Mouse (Mus musculus): ENCODE data around the gene Rapgef1. TPM values are rescaled to one million over a fixed set of nuclear protein-coding genes. Genes with fewer than 3 reads are reported as not detected.

Gene Rapgef1
- total and polyA plus RNA-seq, 2 experiments: 11.8 to 25.3 TPM

- no peak overlapping the region for H3K9ac ChIP-seq (ENCODE audit: low read depth, low read length)
- WGBS: 86% methylated on average over 5 of the region's 5 CpGs
Measured at GRCm38 (mm10) chr2:29714127-29714526, 94.6 kb downstream of the Rapgef1 start.

GRCm38 (mm10) chr2:29716143-29716542, 96.6 kb downstream of the Rapgef1 start:
- whole genome bisulfite sequencing: 76% methylated on average over 7 of the region's 7 CpGs
- Histone ChIP-seq H3K27ac (replicated peaks; ENCODE audit: insufficient read depth, low read depth, low read length) (no peak overlapping the region), H3K9ac (ENCODE audit: low read depth, low read length) (no peak overlapping the region), H3K27me3 (ENCODE audit: control insufficient read depth, insufficient read depth, low read length) (no peaks in the 10 kb centered on the region), H3K36me3 (ENCODE audit: control insufficient read depth, insufficient read depth, low read length) (0 out of 2 replicates have a peak, but pooled peaks cover 3% of the 10 kb centered on the region), H3K4me3 (ENCODE audit: insufficient read depth, low read depth, low read length) (no peak overlapping the region), H3K79me2 (ENCODE audit: control insufficient read depth, insufficient read depth, low read length) (no peaks in the 10 kb centered on the region), H3K4me1 (ENCODE audit: control insufficient read depth, insufficient read depth, low read length) (no peaks in the 10 kb centered on the region)
- DNase-seq (ENCODE audit: extremely low read depth, low read depth, low spot score): no peak
- TF ChIP-seq CTCF (IDR thresholded peaks at IDR 0.05; ENCODE audit: low read depth, low read length) (no peak), POLR2A (IDR thresholded peaks at IDR 0.05; ENCODE audit: extremely low read depth, insufficient read depth, low read length) (no peak)

More at GRCm38 (mm10) chr2:29714127-29714526, 94.6 kb downstream of the Rapgef1 start:
- TF ChIP-seq POLR2A (IDR thresholded peaks at IDR 0.05; ENCODE audit: extremely low read depth, insufficient read depth, low read length) (no peak), CTCF (IDR thresholded peaks at IDR 0.05; ENCODE audit: low read depth, low read length) (no peak)
- Histone ChIP-seq H3K36me3 (ENCODE audit: control insufficient read depth, insufficient read depth, low read length) (no peaks in the 10 kb centered on the region), H3K27me3 (ENCODE audit: control insufficient read depth, insufficient read depth, low read length) (no peaks in the 10 kb centered on the region), H3K4me1 (ENCODE audit: control insufficient read depth, insufficient read depth, low read length) (no peaks in the 10 kb centered on the region), H3K27ac (replicated peaks; ENCODE audit: insufficient read depth, low read depth, low read length) (no peak overlapping the region), H3K79me2 (ENCODE audit: control insufficient read depth, insufficient read depth, low read length) (no peaks in the 10 kb centered on the region), H3K4me3 (ENCODE audit: insufficient read depth, low read depth, low read length) (no peak overlapping the region)
- DNase-seq (ENCODE audit: extremely low read depth, low read depth, low spot score): no peak

DNA sequence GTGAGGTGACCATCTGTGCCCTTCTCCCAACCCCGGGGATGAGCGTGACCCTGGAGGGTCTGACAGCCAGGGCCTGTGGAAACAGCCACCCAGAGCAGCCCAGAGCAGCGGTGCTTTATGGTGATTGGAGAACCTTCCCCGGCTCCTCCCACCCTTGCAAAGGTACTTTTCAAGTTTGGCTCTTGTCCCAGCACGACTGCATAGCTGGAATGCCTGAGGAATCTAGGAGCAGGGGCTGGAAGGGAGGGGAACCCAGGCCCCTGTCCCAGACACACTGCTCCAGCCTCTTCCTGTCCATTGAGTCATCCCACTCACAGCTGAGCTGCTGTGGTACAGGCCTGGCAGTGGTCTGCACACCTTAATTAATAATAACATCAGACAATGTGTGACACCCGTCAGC, 97.2 kb downstream of the Rapgef1 start:
- no peaks in the 10 kb centered on the region for H3K27me3 ChIP-seq (ENCODE audit: control insufficient read depth, insufficient read depth, low read length)
- 0 out of 2 replicates have a peak, but pooled peaks cover 3% of the 10 kb centered on the region for H3K36me3 ChIP-seq (ENCODE audit: control insufficient read depth, insufficient read depth, low read length)
- no peaks in the 10 kb centered on the region for H3K79me2 ChIP-seq (ENCODE audit: control insufficient read depth, insufficient read depth, low read length)
- WGBS: 65% methylated on average over 6 of the region's 6 CpGs
- no peaks in the 10 kb centered on the region for H3K4me1 ChIP-seq (ENCODE audit: control insufficient read depth, insufficient read depth, low read length)
- H3K4me3 ChIP-seq (ENCODE audit: insufficient read depth, low read depth, low read length): no peak overlapping the region
- no peak overlapping the region for H3K27ac ChIP-seq (replicated peaks; ENCODE audit: insufficient read depth, low read depth, low read length)
- no peak for DNase-seq (ENCODE audit: extremely low read depth, low read depth, low spot score)
- TF ChIP-seq POLR2A (IDR thresholded peaks at IDR 0.05; ENCODE audit: extremely low read depth, insufficient read depth, low read length) (no peak), CTCF (IDR thresholded peaks at IDR 0.05; ENCODE audit: low read depth, low read length) (no peak)
- no peak overlapping the region for H3K9ac ChIP-seq (ENCODE audit: low read depth, low read length)

DNA sequence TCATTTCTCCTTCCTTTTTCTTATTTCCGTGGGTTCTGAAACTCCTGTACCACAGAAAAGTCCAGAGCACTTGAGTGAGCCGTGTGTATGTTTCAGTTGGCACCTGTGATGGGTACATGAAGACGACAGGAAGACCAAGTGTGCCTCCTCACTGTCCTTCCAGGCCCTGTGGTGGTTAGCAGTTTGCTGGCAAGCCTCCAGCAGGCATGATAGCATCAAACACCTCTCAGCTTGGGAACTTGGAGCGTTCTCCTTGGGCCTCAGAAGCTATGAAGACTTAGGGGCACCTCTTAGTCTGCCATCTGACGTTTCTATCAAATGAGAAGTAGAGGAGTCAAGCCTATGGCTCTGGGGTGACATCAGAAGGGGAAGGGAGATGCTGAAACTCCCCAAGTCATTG, 99.1 kb downstream of the Rapgef1 start:
- Histone ChIP-seq H3K27ac (replicated peaks; ENCODE audit: insufficient read depth, low read depth, low read length) (no peak overlapping the region), H3K79me2 (ENCODE audit: control insufficient read depth, insufficient read depth, low read length) (no peaks in the 10 kb centered on the region), H3K4me1 (ENCODE audit: control insufficient read depth, insufficient read depth, low read length) (no peaks in the 10 kb centered on the region), H3K36me3 (ENCODE audit: control insufficient read depth, insufficient read depth, low read length) (peaks cover 12% of the 10 kb centered on the region), H3K27me3 (ENCODE audit: control insufficient read depth, insufficient read depth, low read length) (no peaks in the 10 kb centered on the region), H3K4me3 (ENCODE audit: insufficient read depth, low read depth, low read length) (no peak overlapping the region), H3K9ac (ENCODE audit: low read depth, low read length) (no peak overlapping the region)
- 83% methylated on average over 5 of the region's 5 CpGs for WGBS
- TF ChIP-seq POLR2A (IDR thresholded peaks at IDR 0.05; ENCODE audit: extremely low read depth, insufficient read depth, low read length) (no peak), CTCF (IDR thresholded peaks at IDR 0.05; ENCODE audit: low read depth, low read length) (no peak)
- DNase-seq (ENCODE audit: extremely low read depth, low read depth, low spot score): no peak

- Histone ChIP-seq H3K79me2 (ENCODE audit: control insufficient read depth, insufficient read depth, low read length) (no peaks in the 10 kb centered on the region), H3K4me3 (ENCODE audit: insufficient read depth, low read depth, low read length) (no peak overlapping the region), H3K9ac (ENCODE audit: low read depth, low read length) (no peak overlapping the region), H3K36me3 (ENCODE audit: control insufficient read depth, insufficient read depth, low read length) (peaks cover 22% of the 10 kb centered on the region), H3K4me1 (ENCODE audit: control insufficient read depth, insufficient read depth, low read length) (no peaks in the 10 kb centered on the region), H3K27ac (replicated peaks; ENCODE audit: insufficient read depth, low read depth, low read length) (no peak overlapping the region), H3K27me3 (ENCODE audit: control insufficient read depth, insufficient read depth, low read length) (no peaks in the 10 kb centered on the region)
- WGBS: 100% methylated on average over 3 of the region's 3 CpGs
- no peak for DNase-seq (ENCODE audit: extremely low read depth, low read depth, low spot score)
- TF ChIP-seq CTCF (IDR thresholded peaks at IDR 0.05; ENCODE audit: low read depth, low read length): no peak
- TF ChIP-seq POLR2A (IDR thresholded peaks at IDR 0.05; ENCODE audit: extremely low read depth, insufficient read depth, low read length): no peak
Measured at GRCm38 (mm10) chr2:29723132-29723531, 103.6 kb downstream of the Rapgef1 start.

DNA sequence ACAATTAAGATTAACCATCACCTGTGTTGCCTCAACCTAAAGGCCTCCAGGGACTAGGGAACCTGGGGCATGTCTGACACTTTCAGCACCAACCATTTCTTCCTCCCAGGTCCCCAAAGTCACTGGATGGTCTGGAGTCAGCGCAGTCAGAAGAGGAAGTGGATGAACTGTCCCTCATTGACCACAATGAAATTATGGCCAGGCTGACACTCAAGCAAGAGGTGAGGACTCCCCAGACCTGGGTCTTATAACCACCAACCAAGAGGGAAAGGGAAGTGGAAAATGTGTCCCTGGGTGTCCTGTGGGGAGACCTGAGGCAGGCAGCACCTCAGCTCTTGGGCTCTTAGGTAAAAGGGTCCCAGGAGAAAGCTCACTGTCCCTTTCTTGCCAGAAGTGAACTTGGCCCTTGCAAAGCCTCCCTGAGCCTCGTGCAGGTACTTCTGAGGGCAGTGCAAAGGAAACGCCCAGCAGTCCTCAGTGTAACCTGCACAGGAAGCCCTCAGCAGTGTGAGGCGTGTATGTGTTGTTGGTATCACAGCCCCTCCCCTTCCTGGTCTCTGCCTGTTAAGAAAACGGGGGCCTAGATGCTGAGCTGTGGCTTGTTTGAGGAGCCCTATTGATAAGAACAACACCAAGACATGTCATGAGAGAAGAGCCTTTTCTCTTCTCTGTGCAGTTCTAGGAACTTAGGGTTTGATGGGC, 105.3 kb downstream of the Rapgef1 start:
- DNase-seq (ENCODE audit: extremely low read depth, low read depth, low spot score): no peak
- H3K27me3 ChIP-seq (ENCODE audit: control insufficient read depth, insufficient read depth, low read length): no peaks in the 10 kb centered on the region
- no peak overlapping the region for H3K27ac ChIP-seq (replicated peaks; ENCODE audit: insufficient read depth, low read depth, low read length)
- WGBS: 79% methylated on average over 5 of the region's 5 CpGs
- no peak overlapping the region for H3K9ac ChIP-seq (ENCODE audit: low read depth, low read length)
- no peaks in the 10 kb centered on the region for H3K4me1 ChIP-seq (ENCODE audit: control insufficient read depth, insufficient read depth, low read length)
- TF ChIP-seq CTCF (IDR thresholded peaks at IDR 0.05; ENCODE audit: low read depth, low read length) (no peak), POLR2A (IDR thresholded peaks at IDR 0.05; ENCODE audit: extremely low read depth, insufficient read depth, low read length) (no peak)
- no peaks in the 10 kb centered on the region for H3K79me2 ChIP-seq (ENCODE audit: control insufficient read depth, insufficient read depth, low read length)
- peaks cover 22% of the 10 kb centered on the region for H3K36me3 ChIP-seq (ENCODE audit: control insufficient read depth, insufficient read depth, low read length)
- H3K4me3 ChIP-seq (ENCODE audit: insufficient read depth, low read depth, low read length): no peak overlapping the region
